Mouse (Mus musculus): ENCODE measurements around the gene Lss. TPM values are rescaled to one million over a fixed set of nuclear protein-coding genes. Genes with fewer than 3 reads are reported as not detected.

Gene Lss
- polyA plus RNA-seq, 1 experiment from 2014 or later: 17.4 TPM

DNA sequence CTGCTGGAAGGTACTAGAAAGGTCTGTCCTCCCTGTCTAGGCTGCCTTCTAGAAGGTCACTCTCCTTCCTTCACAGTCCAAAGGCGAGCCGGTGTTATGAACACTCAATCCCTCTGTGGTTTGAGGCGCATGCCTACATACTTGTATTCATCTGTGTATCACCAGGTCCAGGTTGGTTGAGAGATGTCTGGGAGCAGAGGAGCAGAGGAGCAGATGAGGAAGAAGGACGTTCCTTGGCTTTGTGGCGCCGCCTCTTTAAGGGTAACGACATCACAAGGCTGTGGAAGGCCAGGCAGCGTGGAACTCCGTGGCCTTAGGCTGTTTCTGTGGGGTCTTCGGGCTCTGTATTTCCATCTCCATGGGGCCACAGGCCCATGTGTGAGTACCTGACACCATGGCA, 30.6 kb downstream of the Lss start, which contains the start of gene Spatc1l:
TSS of gene Spatc1l (plus strand) at position 301 of the 400 bp plus-strand sequence.
- POLR2A ChIA-PET: no interaction called here
- CTCF ChIA-PET: no interaction called here
- H3K27me3 ChIP-seq: no peaks in the 10 kb centered on the region
- in situ Hi-C loops (cut with MboI; ENCODE audit: low pct_unique_long_range_greater_than_20kb): no loop called here
- DNase-seq (ENCODE audit: low read depth, low spot score) (no peak), ATAC-seq (no peak)
- no peak for TF ChIP-seq CTCF (IDR thresholded peaks at IDR 0.05)

DNA sequence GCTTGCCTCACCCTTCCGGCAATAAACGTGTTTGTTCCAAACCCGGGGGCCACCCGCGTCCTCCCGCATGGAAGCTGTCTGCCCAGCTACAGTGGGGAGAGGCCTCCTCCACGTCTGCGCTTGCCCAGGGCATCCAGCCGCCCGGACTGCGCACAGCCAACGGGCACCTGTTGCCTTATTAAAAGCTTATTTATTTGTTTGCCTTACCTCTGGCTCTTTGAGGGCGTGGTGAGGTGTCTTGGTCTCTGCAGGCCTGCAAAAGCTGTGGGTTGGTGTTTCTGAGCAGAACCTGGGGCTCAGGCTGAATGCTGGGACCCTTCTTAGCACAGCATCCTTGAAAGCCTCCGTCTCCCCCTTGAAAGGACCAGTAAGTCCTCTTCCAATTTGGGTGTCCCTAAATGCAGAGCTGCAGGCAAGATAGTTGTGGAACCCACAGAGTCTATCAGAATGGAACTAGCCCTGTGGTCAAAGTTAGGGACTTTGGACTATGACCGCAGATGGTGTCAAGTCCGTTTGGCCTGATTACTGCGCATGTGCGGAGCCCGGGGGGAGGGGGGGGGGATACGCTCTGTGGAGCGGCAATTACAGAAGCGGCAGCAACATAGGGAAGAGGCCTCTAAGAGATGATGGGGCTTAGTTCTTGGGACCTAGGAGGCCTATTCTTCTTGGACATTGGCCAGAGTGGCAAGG, 38.8 kb downstream of the Lss start:
- TF ChIP-seq CTCF (IDR thresholded peaks at IDR 0.05): no peak
- ATAC-seq (no peak), DNase-seq (ENCODE audit: low read depth, low spot score) (no peak)
- ChIA-PET CTCF (interaction anchor here (1.7 kb wide), 1 partner anchor 17 kb away, joined by 3 read pairs; no protein-coding TSS in a partner anchor), POLR2A (no interaction called here)
- in situ Hi-C loops (cut with MboI; ENCODE audit: low pct_unique_long_range_greater_than_20kb): no loop called here
- H3K27me3 ChIP-seq: no peaks in the 10 kb centered on the region

DNA sequence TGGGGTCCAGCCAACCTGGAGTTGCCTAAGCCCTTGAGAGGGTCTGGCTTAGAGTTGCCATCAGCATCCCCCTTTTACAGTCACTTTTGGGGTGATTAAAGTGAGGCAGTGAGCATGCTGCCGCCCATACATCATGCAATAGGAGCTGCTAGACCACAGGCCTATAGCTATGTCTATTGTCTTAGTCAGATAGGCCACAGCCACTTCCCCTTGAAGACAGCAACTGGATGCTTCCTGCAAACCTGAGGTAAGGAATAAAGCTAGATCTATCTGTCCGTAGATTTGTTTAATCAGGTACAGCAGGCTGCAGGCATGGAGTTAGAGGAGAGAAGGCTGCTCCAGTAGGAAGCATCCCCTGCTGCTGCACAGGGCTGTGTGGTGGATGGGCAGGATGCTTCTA, 39.7 kb downstream of the Lss start:
- in situ Hi-C loops (cut with MboI; ENCODE audit: low pct_unique_long_range_greater_than_20kb): no loop called here
- no peak for TF ChIP-seq CTCF (IDR thresholded peaks at IDR 0.05)
- ATAC-seq (no peak), DNase-seq (ENCODE audit: low read depth, low spot score) (no peak)
- H3K27me3 ChIP-seq: no peaks in the 10 kb centered on the region
- POLR2A ChIA-PET: no interaction called here
- CTCF ChIA-PET: interaction anchor here (1.7 kb wide), 1 partner anchor 18 kb away, joined by 3 read pairs; no protein-coding TSS in a partner anchor

DNA sequence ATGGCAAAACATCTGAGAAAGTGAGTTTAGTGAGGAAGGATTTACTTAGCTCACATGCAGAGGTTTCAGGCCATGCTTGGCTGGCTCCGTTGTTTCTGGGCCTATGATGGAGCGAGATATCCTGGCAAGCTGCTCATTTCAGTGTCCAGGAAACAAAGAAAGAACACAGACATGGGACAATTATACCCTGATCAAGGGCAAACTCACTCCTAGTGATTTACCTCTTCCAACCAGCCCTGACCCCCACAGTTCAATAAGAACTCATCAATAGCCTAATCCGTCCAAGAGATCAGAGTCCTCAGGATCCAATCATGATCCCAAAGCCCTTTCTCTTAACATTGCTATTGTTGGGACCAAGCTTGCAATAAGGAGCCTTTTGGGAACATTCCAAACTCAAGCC, 40.8 kb downstream of the Lss start:
- no peaks in the 10 kb centered on the region for H3K27me3 ChIP-seq
- ChIA-PET POLR2A (no interaction called here), CTCF (no interaction called here)
- in situ Hi-C loops (cut with MboI; ENCODE audit: low pct_unique_long_range_greater_than_20kb): no loop called here
- DNase-seq (ENCODE audit: low read depth, low spot score): no peak
- TF ChIP-seq CTCF (IDR thresholded peaks at IDR 0.05): no peak
- no peak for ATAC-seq

DNA sequence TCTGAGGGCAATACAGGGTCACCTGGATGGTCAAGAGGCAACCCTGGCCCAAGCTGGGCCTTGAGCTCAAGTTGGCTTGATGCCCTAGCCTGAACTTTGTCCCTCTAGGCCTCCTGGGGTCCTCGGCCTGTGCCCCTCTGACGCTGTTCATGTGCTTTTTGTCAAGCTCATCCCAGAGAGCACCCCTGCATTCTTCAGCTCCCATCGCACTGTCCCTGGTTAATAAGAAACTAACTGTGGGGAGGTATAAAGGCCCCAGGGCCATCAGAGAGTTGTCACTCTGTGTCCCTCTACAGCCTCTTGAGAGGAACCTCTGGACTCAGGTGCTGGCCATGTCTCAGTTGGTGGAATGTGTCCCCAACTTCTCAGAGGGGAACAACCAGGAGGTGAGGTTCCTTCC, 44.0 kb downstream of the Lss start, which contains the start of gene Ftcd:
TSS of gene Ftcd (plus strand) at position 275 of the 400 bp plus-strand sequence.
- TF ChIP-seq CTCF (IDR thresholded peaks at IDR 0.05): no peak
- CTCF ChIA-PET: interaction anchor here (1.1 kb wide), 1 partner anchor 62 kb away, joined by 4 read pairs; no protein-coding TSS in a partner anchor
- in situ Hi-C loops (cut with MboI; ENCODE audit: low pct_unique_long_range_greater_than_20kb): no loop called here
- H3K27me3 ChIP-seq: no peaks in the 10 kb centered on the region
- no peak for ATAC-seq
- no peak for DNase-seq (ENCODE audit: low read depth, low spot score)
- POLR2A ChIA-PET: no interaction called here

DNA sequence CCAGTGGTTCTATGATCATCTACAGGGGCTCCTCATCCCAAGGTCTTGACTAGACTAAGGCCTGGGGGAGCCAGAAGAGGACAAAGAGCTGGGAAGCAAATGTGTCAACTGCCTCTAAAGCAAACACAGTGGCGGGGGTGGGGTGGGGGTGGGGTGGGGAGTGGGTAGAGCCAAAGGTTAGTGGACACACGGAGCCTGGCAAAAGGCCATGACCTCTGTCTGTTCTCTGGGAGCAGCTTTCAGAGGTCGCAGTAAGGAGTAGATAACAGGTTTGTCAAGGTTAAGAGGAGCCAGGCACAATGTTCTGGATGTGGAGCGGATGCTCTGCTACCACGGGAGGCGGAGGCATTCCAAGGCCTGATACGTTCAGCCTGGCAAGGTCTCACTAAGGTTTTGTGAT, 45.5 kb downstream of the Lss start:
- no peaks in the 10 kb centered on the region for H3K27me3 ChIP-seq
- in situ Hi-C loops (cut with MboI; ENCODE audit: low pct_unique_long_range_greater_than_20kb): no loop called here
- ATAC-seq (no peak), DNase-seq (ENCODE audit: low read depth, low spot score) (no peak)
- ChIA-PET POLR2A (no interaction called here), CTCF (no interaction called here)
- no peak for TF ChIP-seq CTCF (IDR thresholded peaks at IDR 0.05)

DNA sequence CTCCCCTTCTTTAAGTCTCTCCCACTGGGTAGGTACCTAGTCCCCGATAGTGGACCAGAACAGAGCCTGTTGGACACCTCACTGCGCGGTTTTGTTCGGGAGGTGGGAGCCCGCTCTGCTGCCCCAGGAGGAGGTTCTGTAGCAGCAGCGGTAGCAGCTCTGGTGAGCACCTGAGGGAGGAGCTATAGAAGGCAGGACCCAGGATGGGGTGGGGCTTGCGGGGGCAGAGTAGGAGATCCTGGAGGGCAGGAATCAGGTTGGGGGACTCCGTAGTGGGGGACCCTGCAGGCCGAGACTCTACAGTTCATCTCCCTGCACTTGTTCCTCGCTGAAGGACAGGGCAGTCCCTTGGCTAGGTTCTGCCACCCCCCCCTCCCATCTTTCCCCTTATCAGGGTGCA, 52.8 kb downstream of the Lss start:
- DNase-seq (ENCODE audit: low read depth, low spot score) (no peak), ATAC-seq (no peak)
- ChIA-PET CTCF (no interaction called here), POLR2A (no interaction called here)
- TF ChIP-seq CTCF (IDR thresholded peaks at IDR 0.05): no peak
- in situ Hi-C loops (cut with MboI; ENCODE audit: low pct_unique_long_range_greater_than_20kb): no loop called here
- H3K27me3 ChIP-seq: no peaks in the 10 kb centered on the region

DNA sequence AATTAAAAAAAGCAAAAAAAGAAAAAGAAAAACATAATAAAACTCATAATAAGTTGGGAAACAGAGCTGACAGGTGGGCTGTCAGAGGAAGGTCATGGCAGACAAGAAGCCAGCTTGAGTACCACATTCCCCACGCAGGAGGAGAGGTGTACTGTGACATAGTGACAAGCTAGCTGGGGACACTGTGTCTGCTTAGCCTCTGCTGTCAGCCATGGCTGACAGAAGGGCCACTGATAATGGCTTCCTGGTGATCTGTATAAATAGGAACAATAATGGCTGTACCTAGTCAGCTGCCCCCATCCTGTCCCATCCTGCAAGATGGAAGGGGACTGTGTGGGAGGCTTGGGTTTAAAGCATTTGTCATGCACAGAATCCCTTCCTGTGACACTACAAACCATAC, 54.8 kb downstream of the Lss start:
- no peak for ATAC-seq
- in situ Hi-C loops (cut with MboI; ENCODE audit: low pct_unique_long_range_greater_than_20kb): no loop called here
- no peaks in the 10 kb centered on the region for H3K27me3 ChIP-seq
- no peak for DNase-seq (ENCODE audit: low read depth, low spot score)
- TF ChIP-seq CTCF (IDR thresholded peaks at IDR 0.05): no peak
- POLR2A ChIA-PET: interaction anchor here (0.7 kb wide), 1 partner anchor 86 kb away, joined by 6 read pairs; no protein-coding TSS in a partner anchor
- CTCF ChIA-PET: interaction anchor here (1.1 kb wide), 1 partner anchor 23 kb away, joined by 3 read pairs; no protein-coding TSS in a partner anchor

DNA sequence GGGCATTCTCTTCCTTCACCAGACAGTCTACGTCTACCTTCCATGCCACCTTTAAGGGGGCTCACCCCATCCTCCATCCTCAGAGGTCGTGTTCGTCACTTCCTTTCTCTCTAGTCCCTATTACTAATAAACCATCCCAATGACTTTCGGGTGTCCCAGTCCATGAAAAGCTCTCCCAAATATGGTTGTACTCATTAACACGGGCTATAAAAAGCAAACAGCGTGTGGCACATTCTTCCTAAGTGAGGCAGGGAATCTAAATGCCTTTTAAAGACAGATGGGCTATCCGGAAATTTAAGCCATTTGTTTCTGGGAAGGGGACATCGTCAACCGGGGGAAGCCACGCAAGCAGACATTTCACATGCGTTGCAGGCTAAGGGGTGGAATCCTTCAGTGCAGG, 58.8 kb downstream of the Lss start:
- no peak for TF ChIP-seq CTCF (IDR thresholded peaks at IDR 0.05)
- no peaks in the 10 kb centered on the region for H3K27me3 ChIP-seq
- ChIA-PET CTCF (no interaction called here), POLR2A (no interaction called here)
- ATAC-seq: no peak
- in situ Hi-C loops (cut with MboI; ENCODE audit: low pct_unique_long_range_greater_than_20kb): no loop called here
- no peak for DNase-seq (ENCODE audit: low read depth, low spot score)

DNA sequence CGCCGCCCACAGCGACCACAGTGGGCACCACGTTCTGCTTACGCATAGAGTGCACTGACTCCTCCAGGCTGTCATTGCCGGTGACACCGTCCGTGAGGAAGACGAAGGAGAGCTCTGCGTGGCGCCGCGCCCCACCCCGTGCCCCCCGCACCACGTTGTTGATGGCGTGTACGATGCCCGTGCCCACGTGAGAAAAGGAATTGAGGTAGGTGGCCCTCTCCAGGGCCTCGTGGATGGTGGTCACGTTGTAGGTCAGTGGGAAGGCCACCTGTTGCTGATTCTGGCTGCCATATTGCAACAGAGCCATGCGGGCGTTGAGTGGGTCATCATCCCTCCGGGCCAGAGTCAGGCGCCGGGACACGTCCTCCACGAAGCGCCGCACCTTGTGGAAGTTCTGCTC, 65.0 kb downstream of the Lss start:
- ATAC-seq (no peak), DNase-seq (ENCODE audit: low read depth, low spot score) (no peak)
- CTCF ChIA-PET: no interaction called here
- H3K27me3 ChIP-seq: no peaks in the 10 kb centered on the region
- TF ChIP-seq CTCF (IDR thresholded peaks at IDR 0.05): no peak
- in situ Hi-C loops (cut with MboI; ENCODE audit: low pct_unique_long_range_greater_than_20kb): no loop called here
- POLR2A ChIA-PET: no interaction called here

DNA sequence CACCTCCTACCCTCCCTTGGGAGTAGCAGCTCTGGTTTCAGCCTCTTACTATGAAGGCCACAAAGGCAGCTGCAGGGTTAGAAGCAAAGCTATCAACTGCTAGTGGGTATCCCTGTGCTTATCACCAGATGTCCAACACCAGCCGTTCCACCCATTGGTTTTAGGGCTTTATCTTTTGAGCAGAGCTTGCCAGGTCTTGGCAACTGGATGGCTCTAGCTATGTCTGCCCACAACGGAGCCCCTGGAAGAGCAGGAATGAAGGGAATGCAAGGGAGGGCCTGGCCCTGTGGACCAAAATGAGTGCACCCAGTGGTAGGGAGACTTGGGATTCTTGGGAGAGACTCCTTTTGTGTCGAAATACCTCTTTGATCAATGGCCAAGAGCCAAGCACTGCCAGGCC, 71.3 kb downstream of the Lss start:
- DNase-seq (ENCODE audit: low read depth, low spot score) (no peak), ATAC-seq (no peak)

More for the DNA sequence above, 71.3 kb downstream of the Lss start:
- in situ Hi-C loops (cut with MboI; ENCODE audit: low pct_unique_long_range_greater_than_20kb): loop anchor here (25.0 kb wide), 1 partner anchor 410 kb away; no protein-coding TSS in a partner anchor
- ChIA-PET POLR2A (no interaction called here), CTCF (no interaction called here)
- H3K27me3 ChIP-seq: no peaks in the 10 kb centered on the region
- no peak for TF ChIP-seq CTCF (IDR thresholded peaks at IDR 0.05)

Other genes starting within 250 kb of the Lss start
- 47.9 TPM for gene Dip2a, start 186.3 kb upstream of the Lss start, polyA plus RNA-seq (2021)
- gene AC141477.1, start 91.1 kb upstream of the Lss start, polyA plus RNA-seq (2021): not detected
- 20.1 TPM for gene Pcnt, start 88.8 kb upstream of the Lss start, polyA plus RNA-seq (2021)
- not detected for gene 2610028H24Rik, start 82.5 kb upstream of the Lss start, polyA plus RNA-seq (2021)
- 61.5 TPM for gene Mcm3ap, start 62.7 kb upstream of the Lss start, polyA plus RNA-seq (2021)
- gene Ybey, start 62.5 kb upstream of the Lss start, polyA plus RNA-seq (2021): 2.6 TPM
- not detected for gene Spatc1l, start 30.7 kb downstream of the Lss start, polyA plus RNA-seq (2021)
- 0.17 TPM for gene Ftcd, start 44.1 kb downstream of the Lss start, polyA plus RNA-seq (2021)
- gene Col6a2, start 92.0 kb downstream of the Lss start, polyA plus RNA-seq (2021): 6.2 TPM
- gene Col6a1, start 194.6 kb downstream of the Lss start, polyA plus RNA-seq (2021): 34.8 TPM

Data from Patski (cell line).